Mouse (Mus musculus) megakaryocyte progenitor cell, adult 5-6 weeks (primary cell): ENCODE data around the gene Agap1. TPM values are rescaled to one million over a fixed set of nuclear protein-coding genes. Genes with fewer than 3 reads are reported as not detected.

Experiments
- ATAC-seq: replicated peaks from 2 replicates; pipeline ENCODE4 v1.8.0; 2016; ENCODE audit warnings: mild to moderate bottlenecking, moderate TSS enrichment, inconsistent platforms; ENCODE audit not compliant: poor library complexity
- total RNA-seq, 2 experiments: library from RNA; stranded (forward) in 1 of 2; stranded (reverse) in 1 of 2; fragments of 157-497, 149-512 nt in 1 of 2; fragments of 200-1000 nt in 1 of 2; gene quantifications; 2 replicates each; pipeline versions ENCODE4 v1.2.3 to v1.2.4; 2015 to 2017

Agap1 gene
- total RNA-seq, 2 experiments from 2014 or later = 6.8 to 9.4 TPM

DNA sequence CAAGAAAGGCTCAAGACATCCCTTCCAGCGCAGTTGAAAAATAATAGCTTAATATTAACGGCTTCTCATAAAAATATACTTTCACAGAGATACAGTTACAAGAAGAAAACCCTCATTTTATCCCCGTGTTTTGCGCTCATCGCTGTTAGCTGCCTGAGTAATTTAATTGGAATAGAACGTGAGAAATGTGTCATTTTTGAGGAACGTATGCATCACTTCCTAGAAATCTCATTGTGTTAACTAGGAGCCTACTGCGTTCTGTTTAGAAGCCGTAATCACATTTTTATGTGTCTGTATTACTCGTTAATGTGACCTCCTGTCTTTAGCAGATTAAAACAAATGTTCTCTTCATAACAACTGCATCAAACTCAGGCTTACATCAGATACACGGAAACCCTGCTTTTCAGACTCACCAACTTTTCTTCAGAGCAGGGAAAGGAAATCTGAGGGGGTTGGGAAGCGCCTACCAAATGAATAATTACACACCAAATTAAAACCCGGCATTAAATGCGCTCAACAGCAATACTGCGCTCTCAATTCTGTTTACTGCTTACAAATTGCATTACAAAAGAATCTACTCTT lies 487.9 kb downstream of the Agap1 start:
- ATAC-seq = no peak

GRCm38 (mm10) chr1:89943202-89943601 lies 488.6 kb downstream of the Agap1 start:
- peak; percentile 78 for ATAC-seq
